ENCODE assay signal across 8 mouse cellular contexts in the genomic region with DNA sequence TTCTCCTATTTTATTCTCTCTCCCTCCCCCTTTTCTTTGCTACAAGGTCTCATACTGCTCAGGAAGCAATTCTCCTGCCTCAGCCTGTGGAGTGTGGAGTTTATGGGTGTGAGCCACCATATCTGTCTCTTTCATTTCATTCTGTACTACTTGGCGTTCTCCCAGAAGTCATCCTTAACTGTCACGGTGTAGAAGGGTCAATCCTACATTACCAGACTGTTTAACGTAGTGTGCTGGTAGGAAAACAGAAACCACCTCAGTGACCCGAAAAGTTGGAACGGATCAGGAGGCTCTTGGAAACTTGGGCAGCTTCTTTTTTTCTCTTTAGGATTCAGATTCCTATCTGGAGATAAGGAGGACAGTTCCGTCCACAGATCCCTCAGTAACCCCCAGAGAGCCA. TPM values are rescaled to one million over a fixed set of nuclear protein-coding genes. Genes with fewer than 3 reads are reported as not detected.
DNase-seq lines count a peak whose midpoint lies in the region; ATAC-seq and TF ChIP-seq lines count a peak whose summit lies in the region.

No protein-coding gene starts in this region.

- TF ChIP-seq CTCF in liver, adult 2 months (IDR thresholded peaks at IDR 0.05; ENCODE audit: low read depth, low read length) = no peak
- TF ChIP-seq CTCF in intestine, postnatal 0 days (IDR thresholded peaks at IDR 0.05; ENCODE audit: low read depth) = no peak
- no peak for TF ChIP-seq CTCF in midbrain, postnatal 0 days (IDR thresholded peaks at IDR 0.05)

- peak overlapping the region; percentile 71 for H3K9ac ChIP-seq in liver, adult 2 months (ENCODE audit: low read depth, low read length)
- peak overlapping the region; percentile 98 for H3K9ac ChIP-seq in embryonic facial prominence, embryonic 14.5 days (ENCODE audit: low read depth, low read length)
- H3K9ac ChIP-seq in intestine, postnatal 0 days (ENCODE audit: low read depth, low read length) = peak overlapping the region; percentile 96
- H3K9ac ChIP-seq in midbrain, postnatal 0 days (replicated peaks; ENCODE audit: low read length, poor library complexity, severe bottlenecking) = peak overlapping the region; percentile 99

- H3K4me2 ChIP-seq in embryonic facial prominence, embryonic 14.5 days (ENCODE audit: low read depth, low read length) = peak overlapping the region; percentile 76
- H3K4me2 ChIP-seq in intestine, postnatal 0 days (replicated peaks; ENCODE audit: low read depth) = peak overlapping the region; percentile 88
- peak overlapping the region; percentile 72 for H3K4me2 ChIP-seq in midbrain, postnatal 0 days (ENCODE audit: low read depth, low read length, poor library complexity, severe bottlenecking)

- WGBS in liver, adult 2 months = 2% methylated on average over 6 of the region's 6 CpGs
- WGBS in embryonic facial prominence, embryonic 14.5 days = 10% methylated on average over 6 of the region's 6 CpGs
- 11% methylated on average over 6 of the region's 6 CpGs for WGBS in intestine, postnatal 0 days
- 9% methylated on average over 6 of the region's 6 CpGs for WGBS in midbrain, postnatal 0 days

- no peaks in the 10 kb centered on the region for H3K9me3 ChIP-seq in embryonic facial prominence, embryonic 14.5 days (ENCODE audit: control insufficient read depth, low read length)
- no peaks in the 10 kb centered on the region for H3K9me3 ChIP-seq in intestine, postnatal 0 days (ENCODE audit: control insufficient read depth)
- no peaks in the 10 kb centered on the region for H3K9me3 ChIP-seq in midbrain, postnatal 0 days (ENCODE audit: low read length)

- no peak for TF ChIP-seq POLR2A in liver, adult 2 months (IDR thresholded peaks at IDR 0.05; ENCODE audit: extremely low read depth, insufficient read depth, low read length)

- H3K27me3 ChIP-seq in liver, adult 2 months (ENCODE audit: control insufficient read depth, insufficient read depth, low read length) = no peaks in the 10 kb centered on the region
- H3K27me3 ChIP-seq in embryonic facial prominence, embryonic 14.5 days (replicated peaks; ENCODE audit: control insufficient read depth, insufficient read depth, low read length) = no peaks in the 10 kb centered on the region
- no peaks in the 10 kb centered on the region for H3K27me3 ChIP-seq in intestine, postnatal 0 days (replicated peaks; ENCODE audit: control insufficient read depth, insufficient read depth, low read length)
- no peaks in the 10 kb centered on the region for H3K27me3 ChIP-seq in midbrain, postnatal 0 days (ENCODE audit: insufficient read depth, low read length)

- peaks cover 3% of the 10 kb centered on the region; the same call in 1 of the 2 replicates for H3K4me1 ChIP-seq in liver, adult 2 months (ENCODE audit: control insufficient read depth, insufficient read depth, low read length)
- peaks cover 21% of the 10 kb centered on the region for H3K4me1 ChIP-seq in embryonic facial prominence, embryonic 14.5 days (ENCODE audit: control insufficient read depth, insufficient read depth, low read length)
- H3K4me1 ChIP-seq in intestine, postnatal 0 days (replicated peaks; ENCODE audit: control insufficient read depth, insufficient read depth, low read length) = peaks cover 5% of the 10 kb centered on the region; the same call in 1 of the 2 replicates
- peaks cover 6% of the 10 kb centered on the region; the same call in 1 of the 2 replicates for H3K4me1 ChIP-seq in midbrain, postnatal 0 days (ENCODE audit: insufficient read depth, low read length)

- peak overlapping the region; percentile 99 for H3K4me3 ChIP-seq in liver, adult 2 months (ENCODE audit: insufficient read depth, low read depth, low read length)
- H3K4me3 ChIP-seq in embryonic facial prominence, embryonic 14.5 days (ENCODE audit: low read depth, low read length) = peak overlapping the region; percentile 91
- peak overlapping the region; percentile 97 for H3K4me3 ChIP-seq in intestine, postnatal 0 days (ENCODE audit: low read depth, low read length)
- peak overlapping the region; percentile 90 for H3K4me3 ChIP-seq in midbrain, postnatal 0 days (ENCODE audit: low read depth, low read length)

- no peaks in the 10 kb centered on the region for H3K36me3 ChIP-seq in liver, adult 2 months (ENCODE audit: control insufficient read depth, insufficient read depth, low read length)
- H3K36me3 ChIP-seq in embryonic facial prominence, embryonic 14.5 days (ENCODE audit: control insufficient read depth, insufficient read depth, low read length) = no peaks in the 10 kb centered on the region
- no peaks in the 10 kb centered on the region for H3K36me3 ChIP-seq in intestine, postnatal 0 days (ENCODE audit: control insufficient read depth, insufficient read depth)
- H3K36me3 ChIP-seq in midbrain, postnatal 0 days (ENCODE audit: insufficient read depth, low read length) = no peaks in the 10 kb centered on the region

- peak; percentile 48 for DNase-seq in liver, adult 2 months (ENCODE audit: extremely low read depth, low read depth, low spot score)
- DNase-seq in liver = no peak
- no peak for DNase-seq in embryonic facial prominence, embryonic 14.5 days (ENCODE audit: low spot score)
- DNase-seq in midbrain, postnatal 0 days (ENCODE audit: low spot score) = peak; percentile 26
- no peak for DNase-seq in embryo, embryonic 9.5 days (ENCODE audit: extremely low spot score)
- no peak for DNase-seq in thymus, postnatal 4 days

- H3K79me2 ChIP-seq in liver, adult 2 months (ENCODE audit: control insufficient read depth, insufficient read depth, low read length) = peaks cover 15% of the 10 kb centered on the region

- H3K27ac ChIP-seq in liver, adult 2 months (replicated peaks; ENCODE audit: insufficient read depth, low read depth, low read length) = peak overlapping the region; percentile 75
- peak overlapping the region; percentile 97 for H3K27ac ChIP-seq in embryonic facial prominence, embryonic 14.5 days (replicated peaks; ENCODE audit: low read depth, low read length)
- H3K27ac ChIP-seq in intestine, postnatal 0 days (ENCODE audit: low read depth, low read length) = peak overlapping the region; percentile 97
- peak overlapping the region; percentile 99 for H3K27ac ChIP-seq in midbrain, postnatal 0 days (ENCODE audit: low read depth, low read length)

- ATAC-seq in embryonic facial prominence, embryonic 14.5 days (ENCODE audit: low read depth) = no peak
- ATAC-seq in intestine, postnatal 0 days = no peak
- ATAC-seq in midbrain, postnatal 0 days (ENCODE audit: low FRiP score) = no peak
- ATAC-seq in frontal cortex, adult (ENCODE audit: low TSS enrichment) = no peak

RNA-seq across cellular contexts. Expression of a gene that starts 0.8 kb away (rescaled TPM):
- 10.2 and 12.8 TPM in 2 replicates for total RNA-seq in liver, adult 2 months (2014; rRNA removed)
- polyA plus RNA-seq in liver, adult 2 months (2012; rRNA removed) = 4.6 and 5.2 TPM in 2 replicates
- 17.5 and 18.3 TPM in 2 replicates for polyA plus RNA-seq in embryonic facial prominence, embryonic 14.5 days (2014; fragmentation: Nextera tagmentation; extraction: Ambion mirVana)
- 17.1 and 17.8 TPM in 2 replicates for polyA plus RNA-seq in intestine, postnatal 0 days (2015; fragmentation: Nextera tagmentation; extraction: Ambion mirVana)
- total RNA-seq in midbrain, postnatal 0 days (2014; rRNA removed) = 120 and 154 TPM in 2 replicates
- polyA plus RNA-seq in midbrain, postnatal 0 days (2015; fragmentation: Nextera tagmentation; extraction: Ambion mirVana) = 81.6 and 89.3 TPM in 2 replicates

Comparison
In these comparisons a context has a peak if more than half of its experiments do, and no peak if none do; other contexts are left out.
1. DNase-seq: peak in liver, adult 2 months (single experiment) and midbrain, postnatal 0 days (single experiment); none in liver (single experiment), embryonic facial prominence, embryonic 14.5 days (single experiment), embryo, embryonic 9.5 days (single experiment) and thymus, postnatal 4 days (single experiment).
2. Peak in every context shown above with its lines, with median percentiles within 50 percentile points of each other: H3K27ac ChIP-seq, H3K4me3 ChIP-seq, H3K9ac ChIP-seq and H3K4me2 ChIP-seq.